Mouse (Mus musculus): ENCODE data around the gene Akain1.

GRCm38 (mm10) chr17:69396147-69397033, 42.7 kb upstream of the Akain1 start:
- 0 out of 2 replicates have a peak, but pooled peaks have one; percentile 15 for TF ChIP-seq CTCF (IDR thresholded peaks at IDR 0.05; ENCODE audit: low read depth, low read length)
- TF ChIP-seq POLR2A (IDR thresholded peaks at IDR 0.05; ENCODE audit: borderline replicate concordance, low read depth, low read length): no peak
